In the genomic region with DNA sequence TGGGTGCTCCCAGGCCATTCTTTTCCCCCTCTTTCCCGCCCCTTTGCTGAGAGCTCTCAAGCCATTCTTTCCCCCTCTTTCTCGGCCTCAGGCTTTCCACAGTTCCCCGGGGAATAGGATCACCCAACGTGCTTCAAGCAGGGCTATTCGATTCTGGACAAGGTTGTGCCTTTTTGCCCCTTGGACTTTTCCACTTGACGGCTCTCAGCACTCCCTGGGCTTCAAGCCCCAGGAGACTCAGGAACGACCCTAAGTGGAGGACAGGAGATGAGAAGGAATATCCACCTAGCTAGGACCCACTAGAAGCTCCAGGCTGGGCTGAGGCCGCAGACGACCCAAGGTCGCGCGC, we compare ENCODE assay signal across 8 mouse cellular contexts. TPM values are rescaled to one million over a fixed set of nuclear protein-coding genes. Genes with fewer than 3 reads are reported as not detected.
DNase-seq lines count a peak whose midpoint lies in the region; ATAC-seq and TF ChIP-seq lines count a peak whose summit lies in the region.

No protein-coding gene starts in this region.

- ATAC-seq in heart, embryonic 14.5 days (ENCODE audit: insufficient number of reproducible peaks, insufficient read depth, low FRiP score, low read depth), result no peak
- ATAC-seq in forebrain, embryonic 12.5 days (ENCODE audit: low FRiP score), result no peak
- ATAC-seq in liver, embryonic 11.5 days (replicated peaks; ENCODE audit: low FRiP score), result no peak
- ATAC-seq in granulocyte monocyte progenitor cell, adult 5-6 weeks (replicated peaks; ENCODE audit: poor library complexity, severe bottlenecking), result no peak
- no peak for ATAC-seq in megakaryocyte progenitor cell, adult 5-6 weeks (replicated peaks; ENCODE audit: poor library complexity)

- no peaks in the 10 kb centered on the region for H3K27me3 ChIP-seq in heart, embryonic 14.5 days (ENCODE audit: control insufficient read depth, insufficient read depth, low read length)
- no peaks in the 10 kb centered on the region for H3K27me3 ChIP-seq in forebrain, embryonic 12.5 days
- no peaks in the 10 kb centered on the region for H3K27me3 ChIP-seq in liver, embryonic 11.5 days (replicated peaks; ENCODE audit: control insufficient read depth, insufficient read depth, low read length)

- no peak for DNase-seq in heart, postnatal 14 days
- DNase-seq in ES-E14 (ENCODE audit: low read depth, low spot score), result no peak
- no peak for DNase-seq in liver, embryonic 11.5 days (ENCODE audit: low spot score)
- DNase-seq in Muller cell, postnatal 12 days (ENCODE audit: inconsistent ontology term), result no peak

- H3K27ac ChIP-seq in heart, embryonic 14.5 days (replicated peaks in 1 of 2; ENCODE audit: control insufficient read depth in 1 of 2, insufficient read depth in 1 of 2, low read depth in 2 of 2, low read length in 2 of 2), result peak overlapping the region; percentile 86 to 99
- H3K27ac ChIP-seq in ES-E14 (ENCODE audit: insufficient read depth, low read depth, low read length, poor library complexity, severe bottlenecking), result no peak overlapping the region
- H3K27ac ChIP-seq in forebrain, embryonic 12.5 days, result peak overlapping the region; percentile 98
- peak overlapping the region; percentile 96 for H3K27ac ChIP-seq in liver, embryonic 11.5 days (ENCODE audit: low read depth, low read length)

- H3K4me3 ChIP-seq in heart, embryonic 14.5 days (ENCODE audit: control insufficient read depth in 1 of 2, insufficient read depth in 1 of 2, low read depth in 1 of 2, low read length in 2 of 2), result peak overlapping the region; percentile 66 to 79
- peak overlapping the region; percentile 85 to 90 for H3K4me3 ChIP-seq in ES-E14 (ENCODE audit: insufficient read depth in 1 of 2, low read depth in 1 of 2, low read length in 2 of 2, poor library complexity in 1 of 2, severe bottlenecking in 1 of 2)
- H3K4me3 ChIP-seq in forebrain, embryonic 12.5 days (replicated peaks), result peak overlapping the region; percentile 71
- peak overlapping the region; percentile 89 for H3K4me3 ChIP-seq in liver, embryonic 11.5 days (ENCODE audit: low read depth, low read length)

- in situ Hi-C loops in ES-E14 (cut with MboI; ENCODE audit: low sequenced_read_pairs in 2 of 2, unreplicated experiment in 2 of 2), result no loop called here

- H3K4me2 ChIP-seq in heart, embryonic 14.5 days (ENCODE audit: low read length), result peak overlapping the region; percentile 71
- peak overlapping the region; percentile 83 for H3K4me2 ChIP-seq in forebrain, embryonic 12.5 days
- H3K4me2 ChIP-seq in liver, embryonic 11.5 days, result peak overlapping the region; percentile 92

- WGBS in heart, embryonic 14.5 days, result 0% methylated on average over 12 of the region's 12 CpGs
- 1% methylated on average over 12 of the region's 12 CpGs for WGBS in forebrain, embryonic 12.5 days
- WGBS in liver, embryonic 11.5 days, result 1% methylated on average over 12 of the region's 12 CpGs

- H3K9ac ChIP-seq in heart, embryonic 14.5 days (ENCODE audit: low read length), result peak overlapping the region; percentile 91
- peak overlapping the region; percentile 88 for H3K9ac ChIP-seq in ES-E14 (ENCODE audit: insufficient read depth, low read depth, low read length, poor library complexity, severe bottlenecking)
- peak overlapping the region; percentile 91 for H3K9ac ChIP-seq in forebrain, embryonic 12.5 days
- H3K9ac ChIP-seq in liver, embryonic 11.5 days (ENCODE audit: low read depth, low read length), result peak overlapping the region; percentile 92

- H3K4me1 ChIP-seq in heart, embryonic 14.5 days (ENCODE audit: control insufficient read depth in 2 of 2, insufficient read depth in 2 of 2, low read length in 2 of 2), result peaks cover 7 to 36% of the 10 kb centered on the region in 2 experiments; a peak in 3 of 4 replicates
- H3K4me1 ChIP-seq in ES-E14 (ENCODE audit: control insufficient read depth in 2 of 2, insufficient read depth in 2 of 2, low read length in 2 of 2, poor library complexity in 1 of 2), result peaks cover 2 to 7% of the 10 kb centered on the region in 2 experiments; a peak in 2 of 4 replicates
- H3K4me1 ChIP-seq in forebrain, embryonic 12.5 days, result peaks cover 22% of the 10 kb centered on the region
- H3K4me1 ChIP-seq in liver, embryonic 11.5 days (replicated peaks; ENCODE audit: control insufficient read depth, insufficient read depth, low read length), result peaks cover 39% of the 10 kb centered on the region

- H3K9me3 ChIP-seq in heart, embryonic 14.5 days (ENCODE audit: control insufficient read depth, low read length), result no peaks in the 10 kb centered on the region
- no peaks in the 10 kb centered on the region for H3K9me3 ChIP-seq in ES-E14 (ENCODE audit: control insufficient read depth, insufficient read depth, low read depth, low read length)
- no peaks in the 10 kb centered on the region for H3K9me3 ChIP-seq in forebrain, embryonic 12.5 days
- no peaks in the 10 kb centered on the region for H3K9me3 ChIP-seq in liver, embryonic 11.5 days (ENCODE audit: control insufficient read depth, low read length)

- peaks cover 32% of the 10 kb centered on the region for H3K36me3 ChIP-seq in heart, embryonic 14.5 days (ENCODE audit: control insufficient read depth, insufficient read depth, low read length)
- peaks cover 23% of the 10 kb centered on the region for H3K36me3 ChIP-seq in ES-E14 (ENCODE audit: control insufficient read depth, insufficient read depth, low read length, poor library complexity, severe bottlenecking)
- H3K36me3 ChIP-seq in forebrain, embryonic 12.5 days (replicated peaks), result peaks cover 28% of the 10 kb centered on the region
- H3K36me3 ChIP-seq in liver, embryonic 11.5 days (ENCODE audit: control insufficient read depth, insufficient read depth, low read length), result peaks cover 21% of the 10 kb centered on the region

- intact Hi-C loops in heart, postnatal 14 days (cut with DNase I), result no loop called here

TF ChIP-seq in ES-E14, 5 proteins besides CTCF, POLR2A, EP300 and RAD21:
- TF ChIP-seq CHD2 (IDR thresholded peaks at IDR 0.05; ENCODE audit: low read depth, low read length) (no peak), MAFK (IDR thresholded peaks at IDR 0.05; ENCODE audit: insufficient read depth, low read depth, low read length) (no peak), HCFC1 (IDR thresholded peaks at IDR 0.05; ENCODE audit: borderline replicate concordance, insufficient read depth, low read length) (no peak), ZNF384 (IDR thresholded peaks at IDR 0.05; ENCODE audit: low read depth, low read length) (no peak), ZC3H11A (IDR thresholded peaks at IDR 0.05; ENCODE audit: borderline replicate concordance, low read depth, low read length) (no peak)

RNA-seq across cellular contexts. Expression of gene Snrpd3, which starts 0.7 kb away (rescaled TPM):
- polyA plus RNA-seq in heart, embryonic 14.5 days (2014; fragmentation: Nextera tagmentation; extraction: Ambion mirVana), result 90.6 and 92.9 TPM in 2 replicates
- total RNA-seq in heart, postnatal 14 days (2021), result 10 to 100 TPM; 56.0 to 68.3 TPM
- 86.5 and 124 TPM in 2 replicates for total RNA-seq in ES-E14 (2012; rRNA removed)
- polyA plus RNA-seq in forebrain, embryonic 12.5 days (2016; fragmentation: Nextera tagmentation; extraction: Ambion mirVana), result 204 and 215 TPM in 2 replicates
- 272 and 328 TPM in 2 replicates for polyA plus RNA-seq in liver, embryonic 11.5 days (2014; fragmentation: Nextera tagmentation; extraction: Ambion mirVana)
- 97.0 and 127 TPM in 2 replicates for total RNA-seq in granulocyte monocyte progenitor cell, adult 5-6 weeks (2014; fragmentation: Nextera tagmentation)
- total RNA-seq in granulocyte monocyte progenitor cell, adult 5-6 weeks (2017), result 74.4 and 109 TPM in 2 replicates
- 69.5 and 70.4 TPM in 2 replicates for total RNA-seq in megakaryocyte progenitor cell, adult 5-6 weeks (2015)
- total RNA-seq in megakaryocyte progenitor cell, adult 5-6 weeks (2017), result 53.5 and 67.6 TPM in 2 replicates

RNA-seq across cellular contexts. Expression of gene Gucd1, which starts 1.1 kb away (rescaled TPM):
- 32.8 and 39.7 TPM in 2 replicates for polyA plus RNA-seq in heart, embryonic 14.5 days (2014; fragmentation: Nextera tagmentation; extraction: Ambion mirVana)
- 10 to 100 TPM; 43.8 to 45.5 TPM for total RNA-seq in heart, postnatal 14 days (2021)
- total RNA-seq in ES-E14 (2012; rRNA removed), result 11.5 and 15.6 TPM in 2 replicates
- polyA plus RNA-seq in forebrain, embryonic 12.5 days (2016; fragmentation: Nextera tagmentation; extraction: Ambion mirVana), result 23.5 and 24.4 TPM in 2 replicates
- polyA plus RNA-seq in liver, embryonic 11.5 days (2014; fragmentation: Nextera tagmentation; extraction: Ambion mirVana), result 44.5 and 48.8 TPM in 2 replicates
- 11.8 and 20.1 TPM in 2 replicates for total RNA-seq in granulocyte monocyte progenitor cell, adult 5-6 weeks (2014; fragmentation: Nextera tagmentation)
- 11.8 and 15.4 TPM in 2 replicates for total RNA-seq in granulocyte monocyte progenitor cell, adult 5-6 weeks (2017)
- 7.3 and 9.7 TPM in 2 replicates for total RNA-seq in megakaryocyte progenitor cell, adult 5-6 weeks (2015)
- 11.2 and 14.9 TPM in 2 replicates for total RNA-seq in megakaryocyte progenitor cell, adult 5-6 weeks (2017)

RNA-seq across cellular contexts. Expression of gene Lrrc75b, which starts 43.4 kb away (rescaled TPM):
- 1.1 and 2.7 TPM in 2 replicates for polyA plus RNA-seq in heart, embryonic 14.5 days (2014; fragmentation: Nextera tagmentation; extraction: Ambion mirVana)
- 1 to 10 TPM; 1.3 to 1.5 TPM for total RNA-seq in heart, postnatal 14 days (2021)
- total RNA-seq in ES-E14 (2012; rRNA removed), result 0.18 and 0.32 TPM in 2 replicates
- 5.5 and 7.4 TPM in 2 replicates for polyA plus RNA-seq in forebrain, embryonic 12.5 days (2016; fragmentation: Nextera tagmentation; extraction: Ambion mirVana)
- polyA plus RNA-seq in liver, embryonic 11.5 days (2014; fragmentation: Nextera tagmentation; extraction: Ambion mirVana), result 0.48 and 0.52 TPM in 2 replicates
- not detected in 2 replicates for total RNA-seq in granulocyte monocyte progenitor cell, adult 5-6 weeks (2014; fragmentation: Nextera tagmentation)
- not detected in 2 replicates for total RNA-seq in granulocyte monocyte progenitor cell, adult 5-6 weeks (2017)
- not detected in 2 replicates for total RNA-seq in megakaryocyte progenitor cell, adult 5-6 weeks (2015)
- not detected in 2 replicates for total RNA-seq in megakaryocyte progenitor cell, adult 5-6 weeks (2017)

RNA-seq across cellular contexts. Expression of gene Ggt1, which starts 44.7 kb away (rescaled TPM):
- 0.69 and 1.4 TPM in 2 replicates for polyA plus RNA-seq in heart, embryonic 14.5 days (2014; fragmentation: Nextera tagmentation; extraction: Ambion mirVana)
- not detected for total RNA-seq in heart, postnatal 14 days (2021)
- total RNA-seq in ES-E14 (2012; rRNA removed), result 23.6 and 34.4 TPM in 2 replicates
- 0.58 and 2.3 TPM in 2 replicates for polyA plus RNA-seq in forebrain, embryonic 12.5 days (2016; fragmentation: Nextera tagmentation; extraction: Ambion mirVana)
- 4.2 and 4.9 TPM in 2 replicates for polyA plus RNA-seq in liver, embryonic 11.5 days (2014; fragmentation: Nextera tagmentation; extraction: Ambion mirVana)
- total RNA-seq in granulocyte monocyte progenitor cell, adult 5-6 weeks (2014; fragmentation: Nextera tagmentation), result 1.7 TPM in 1 of 2 replicates, not detected in the other
- total RNA-seq in granulocyte monocyte progenitor cell, adult 5-6 weeks (2017), result 1.7 TPM in 1 of 2 replicates, not detected in the other
- not detected in 2 replicates for total RNA-seq in megakaryocyte progenitor cell, adult 5-6 weeks (2015)
- total RNA-seq in megakaryocyte progenitor cell, adult 5-6 weeks (2017), result not detected in 2 replicates
